Mouse (Mus musculus) gastrocnemius, postnatal 36 days (tissue): ENCODE results near the gene Cpb2. TPM values are rescaled to one million over a fixed set of nuclear protein-coding genes. Genes with fewer than 3 reads are reported as not detected.

Experiments
- DNase-seq, 2 experiments: peaks; one replicate each; pipeline ENCODE4 v3.0.0; 2022
- intact Hi-C: fragments of 180-260 bp; cut with DNase I; formaldehyde crosslinking; loops from one replicate; pipeline ENCODE4 v1.15.1; 2025
- total RNA-seq, 2 experiments: library from RNA; stranded (reverse); gene quantifications; 2 replicates each; pipeline ENCODE4 v1.2.3; 2021

The Cpb2 gene
- total RNA-seq, 2 experiments from 2014 or later: not detected

- no peak for DNase-seq
- intact Hi-C loops: no loop called here
Measured at GRCm38 (mm10) chr14:75238054-75238692, 3.9 kb upstream of the Cpb2 start.

GRCm38 (mm10) chr14:75246024-75247000 is 4.2 kb downstream of the Cpb2 start:
- intact Hi-C loops: no loop called here
- DNase-seq: no peak

GRCm38 (mm10) chr14:75250432-75250831 is 8.3 kb downstream of the Cpb2 start:
- no peak for DNase-seq
- intact Hi-C loops: no loop called here

- no peak for DNase-seq
- intact Hi-C loops: no loop called here
Measured at GRCm38 (mm10) chr14:75256521-75256920, 14.4 kb downstream of the Cpb2 start.

GRCm38 (mm10) chr14:75269531-75269930 is 27.4 kb downstream of the Cpb2 start:
- intact Hi-C loops: no loop called here
- no peak for DNase-seq

GRCm38 (mm10) chr14:75279716-75280115 is 37.6 kb downstream of the Cpb2 start:
- intact Hi-C loops: no loop called here
- DNase-seq: no peak

GRCm38 (mm10) chr14:75280406-75280805 is 38.3 kb downstream of the Cpb2 start:
- DNase-seq: no peak
- intact Hi-C loops: no loop called here

GRCm38 (mm10) chr14:75283609-75284192 is 41.6 kb downstream of the Cpb2 start:
- peak in 1 of 2 experiments; percentile 13 for DNase-seq
- intact Hi-C loops: no loop called here

GRCm38 (mm10) chr14:75284193-75284915 is 42.3 kb downstream of the Cpb2 start, which contains the start of gene Zc3h13:
Zc3h13 (plus strand) TSS chr14:75284373.
- peak; percentile 94 to 96 for DNase-seq
- intact Hi-C loops: no loop called here

GRCm38 (mm10) chr14:75301081-75301480 is 59.0 kb downstream of the Cpb2 start:
- no peak for DNase-seq
- intact Hi-C loops: no loop called here

GRCm38 (mm10) chr14:75303807-75304206 is 61.7 kb downstream of the Cpb2 start:
- intact Hi-C loops: no loop called here

GRCm38 (mm10) chr14:75307855-75308254 is 65.8 kb downstream of the Cpb2 start:
- DNase-seq: no peak
- intact Hi-C loops: no loop called here

More at GRCm38 (mm10) chr14:75303807-75304206, 61.7 kb downstream of the Cpb2 start:
- DNase-seq: no peak

GRCm38 (mm10) chr14:75309336-75309992 is 67.4 kb downstream of the Cpb2 start:
- no peak for DNase-seq
- intact Hi-C loops: no loop called here

GRCm38 (mm10) chr14:75314484-75314883 is 72.4 kb downstream of the Cpb2 start:
- DNase-seq: no peak
- intact Hi-C loops: no loop called here

GRCm38 (mm10) chr14:75318736-75319135 is 76.6 kb downstream of the Cpb2 start:
- intact Hi-C loops: no loop called here

GRCm38 (mm10) chr14:75320269-75320668 is 78.2 kb downstream of the Cpb2 start:
- no peak for DNase-seq
- intact Hi-C loops: no loop called here

More at GRCm38 (mm10) chr14:75318736-75319135, 76.6 kb downstream of the Cpb2 start:
- no peak for DNase-seq

GRCm38 (mm10) chr14:75323354-75323753 is 81.3 kb downstream of the Cpb2 start:
- no peak for DNase-seq
- intact Hi-C loops: no loop called here

- intact Hi-C loops: no loop called here
- no peak for DNase-seq
Measured at GRCm38 (mm10) chr14:75328062-75328461, 86.0 kb downstream of the Cpb2 start.

- no peak for DNase-seq
- intact Hi-C loops: no loop called here
Measured at GRCm38 (mm10) chr14:75330621-75331020, 88.5 kb downstream of the Cpb2 start.
